Mouse (Mus musculus): ENCODE results near the gene Crlf1.

Gene Crlf1

GRCm38 (mm10) chr8:70469295-70469916 lies 23.6 kb upstream of the Crlf1 start:
- peak; percentile 56 for DNase-seq (ENCODE audit: inconsistent ontology term)

GRCm38 (mm10) chr8:70469938-70470337 lies 23.0 kb upstream of the Crlf1 start:
- DNase-seq (ENCODE audit: inconsistent ontology term), result peak; percentile 62

GRCm38 (mm10) chr8:70471856-70472255 lies 21.1 kb upstream of the Crlf1 start:
- no peak for DNase-seq (ENCODE audit: inconsistent ontology term)

- peak; percentile 99 for DNase-seq (ENCODE audit: inconsistent ontology term)
Observed at GRCm38 (mm10) chr8:70476333-70477268, 16.4 kb upstream of the Crlf1 start, which contains the start of gene Klhl26. Gene Klhl26, minus strand, starts transcription at chr8:70476968.

- DNase-seq (ENCODE audit: inconsistent ontology term), result peak; percentile 47
Observed at GRCm38 (mm10) chr8:70477269-70477982, 15.5 kb upstream of the Crlf1 start.

- no peak for DNase-seq (ENCODE audit: inconsistent ontology term)
Observed at GRCm38 (mm10) chr8:70481908-70482307, 11.1 kb upstream of the Crlf1 start.

- no peak for DNase-seq (ENCODE audit: inconsistent ontology term)
Observed at GRCm38 (mm10) chr8:70482943-70483342, 10.0 kb upstream of the Crlf1 start.

- DNase-seq (ENCODE audit: inconsistent ontology term), result no peak
Observed at GRCm38 (mm10) chr8:70486191-70486681, 6.7 kb upstream of the Crlf1 start.

- no peak for DNase-seq (ENCODE audit: inconsistent ontology term)
Observed at GRCm38 (mm10) chr8:70486941-70487520, 5.9 kb upstream of the Crlf1 start, which contains the start of gene Tmem59l. Gene Tmem59l, minus strand, starts transcription at chr8:70487358.

GRCm38 (mm10) chr8:70487993-70488796 lies 4.8 kb upstream of the Crlf1 start:
- DNase-seq (ENCODE audit: inconsistent ontology term), result no peak

GRCm38 (mm10) chr8:70488931-70489470 lies 4.0 kb upstream of the Crlf1 start:
- no peak for DNase-seq (ENCODE audit: inconsistent ontology term)

GRCm38 (mm10) chr8:70489576-70489975 lies 3.4 kb upstream of the Crlf1 start:
- DNase-seq (ENCODE audit: inconsistent ontology term), result peak; percentile 55

GRCm38 (mm10) chr8:70490061-70490879 lies 2.7 kb upstream of the Crlf1 start:
- no peak for DNase-seq (ENCODE audit: inconsistent ontology term)

- DNase-seq (ENCODE audit: inconsistent ontology term), result no peak
Observed at GRCm38 (mm10) chr8:70490880-70491495, 2.0 kb upstream of the Crlf1 start.

GRCm38 (mm10) chr8:70493692-70494415 lies 896 bp downstream of the Crlf1 start:
- no peak for DNase-seq (ENCODE audit: inconsistent ontology term)

- peak; percentile 41 for DNase-seq (ENCODE audit: inconsistent ontology term)
Observed at GRCm38 (mm10) chr8:70494416-70494945, 1.5 kb downstream of the Crlf1 start.

GRCm38 (mm10) chr8:70495001-70495770 lies 2.2 kb downstream of the Crlf1 start:
- DNase-seq (ENCODE audit: inconsistent ontology term), result peak; percentile 45

- no peak for DNase-seq (ENCODE audit: inconsistent ontology term)
Observed at GRCm38 (mm10) chr8:70495771-70496062, 2.8 kb downstream of the Crlf1 start.

Measured in Muller cell, postnatal 12 days (primary cell).